Mouse (Mus musculus): Measurements from ENCODE around the gene Zfp950. TPM values are rescaled to one million over a fixed set of nuclear protein-coding genes. Genes with fewer than 3 reads are reported as not detected.
A peak's percentile ranks its signal among the peaks of the same experiment; 100 is the strongest.
"Not testable (repeated sequence)": the region's sequence is repeated elsewhere in the genome, so short reads cannot be mapped to it uniquely, and the experiment has no call there.

The Zfp950 gene
- 10 to 100 TPM; 36.5 to 42.5 TPM for total RNA-seq (2021)
- long read RNA-seq, experiment 1, full-length matches to known transcripts = 10 of 18 reads
- long read RNA-seq, experiment 1, partial matches to known transcripts = 0 of 18 reads
- long read RNA-seq, experiment 1, other reads (novel, unspliced or antisense) = 8 of 18 reads
- long read RNA-seq, experiment 2, full-length matches to known transcripts = 10 of 21 reads
- long read RNA-seq, experiment 2, partial matches to known transcripts = 1 of 21 reads
- long read RNA-seq, experiment 2, other reads (novel, unspliced or antisense) = 10 of 21 reads

DNA sequence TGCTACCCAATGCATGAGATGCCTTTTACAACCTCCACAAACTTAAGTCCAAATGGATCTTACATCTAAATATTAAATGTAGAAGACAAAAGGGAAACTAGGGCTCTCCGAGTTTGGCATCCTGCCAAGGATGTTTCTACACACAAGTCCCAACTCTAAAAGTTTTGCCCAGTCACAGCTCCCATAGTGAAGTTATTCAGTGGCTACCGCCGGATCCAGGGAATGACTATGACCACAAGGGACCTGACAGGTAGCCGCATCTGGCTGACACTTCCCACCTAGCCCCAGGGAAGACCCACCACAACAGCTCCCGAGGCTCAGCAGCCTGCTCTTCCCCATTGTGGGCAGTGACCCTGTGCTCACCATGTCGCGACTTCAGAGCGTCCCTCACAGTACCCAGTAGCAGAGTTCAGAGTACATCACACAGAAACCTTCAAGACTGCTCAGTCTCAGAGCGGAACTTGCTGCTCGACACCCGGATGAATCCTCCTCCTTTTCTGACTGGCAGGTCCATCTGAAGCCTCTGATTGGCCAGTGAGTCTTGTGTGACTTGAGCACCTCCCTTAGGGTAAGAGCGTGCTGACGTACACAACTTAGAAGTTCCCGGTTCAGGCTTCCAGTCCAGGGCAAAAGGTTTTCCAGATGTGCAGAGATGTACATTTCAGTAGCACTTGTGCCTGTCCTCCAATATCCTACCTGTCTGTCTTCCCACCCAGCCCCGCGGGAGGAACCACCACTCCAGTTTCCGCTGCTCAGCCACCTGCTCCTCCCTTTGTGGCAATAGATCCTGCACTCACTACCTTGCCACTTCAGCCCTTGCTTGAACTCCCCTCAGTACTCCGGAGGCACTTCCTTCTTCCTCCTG lies at the start of gene Zfp950:
Gene Zfp950 (minus strand): TSS at position 499 of the 865 bp plus-strand sequence.
- no peak for TF ChIP-seq CTCF (IDR thresholded peaks at IDR 0.05)
- Histone ChIP-seq H3K27ac (peak within 1 kb of the TSS; percentile 66), H3K4me3 (peak within 1 kb of the TSS; percentile 67)
- intact Hi-C loops (cut with DNase I) = loop anchor here (5.0 kb wide), 1 partner anchor 62 kb away; no protein-coding TSS in a partner anchor
- peak; percentile 70 to 83 for DNase-seq (ENCODE audit: extremely low spot score in 1 of 2, low spot score in 2 of 2)

DNA sequence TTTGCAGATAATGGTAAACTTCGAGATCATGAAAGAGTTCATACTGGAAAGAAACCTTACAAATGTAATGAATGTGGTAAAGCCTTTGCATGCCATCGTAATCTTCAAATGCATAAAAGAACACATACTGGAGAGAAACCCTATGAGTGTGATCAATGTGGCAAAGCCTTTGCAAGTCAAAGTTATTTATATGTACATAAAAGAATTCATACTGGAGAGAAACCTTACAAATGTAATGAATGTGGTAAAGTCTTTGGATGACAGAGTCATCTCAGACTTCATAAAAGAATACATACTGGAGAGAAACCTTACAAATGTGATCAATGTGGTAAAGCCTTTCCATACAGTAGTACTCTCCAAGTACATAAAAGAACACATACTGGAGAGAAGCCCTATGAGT lies 43.0 kb upstream of the Zfp950 start, which contains the start of gene Gm6020:
Gene Gm6020 (plus strand): TSS at position 301 of the 400 bp plus-strand sequence.
- intact Hi-C loops (cut with DNase I); DNase-seq (ENCODE audit: extremely low spot score in 1 of 2, low spot score in 2 of 2); H3K4me3 ChIP-seq; H3K27ac ChIP-seq: not testable (repeated sequence)

GRCm38 (mm10) chr19:61175756-61176324 lies 35.2 kb upstream of the Zfp950 start, which contains the start of gene Gm7102:
TSS of gene Gm7102 (minus strand) at chr19:61176309.
- no peak for TF ChIP-seq CTCF (IDR thresholded peaks at IDR 0.05)
- H3K4me3 ChIP-seq = no peak within 1 kb of the TSS
- no peak within 1 kb of the TSS for H3K27ac ChIP-seq
- intact Hi-C loops (cut with DNase I) = no loop called here
- no peak for DNase-seq (ENCODE audit: extremely low spot score in 1 of 2, low spot score in 2 of 2)

DNA sequence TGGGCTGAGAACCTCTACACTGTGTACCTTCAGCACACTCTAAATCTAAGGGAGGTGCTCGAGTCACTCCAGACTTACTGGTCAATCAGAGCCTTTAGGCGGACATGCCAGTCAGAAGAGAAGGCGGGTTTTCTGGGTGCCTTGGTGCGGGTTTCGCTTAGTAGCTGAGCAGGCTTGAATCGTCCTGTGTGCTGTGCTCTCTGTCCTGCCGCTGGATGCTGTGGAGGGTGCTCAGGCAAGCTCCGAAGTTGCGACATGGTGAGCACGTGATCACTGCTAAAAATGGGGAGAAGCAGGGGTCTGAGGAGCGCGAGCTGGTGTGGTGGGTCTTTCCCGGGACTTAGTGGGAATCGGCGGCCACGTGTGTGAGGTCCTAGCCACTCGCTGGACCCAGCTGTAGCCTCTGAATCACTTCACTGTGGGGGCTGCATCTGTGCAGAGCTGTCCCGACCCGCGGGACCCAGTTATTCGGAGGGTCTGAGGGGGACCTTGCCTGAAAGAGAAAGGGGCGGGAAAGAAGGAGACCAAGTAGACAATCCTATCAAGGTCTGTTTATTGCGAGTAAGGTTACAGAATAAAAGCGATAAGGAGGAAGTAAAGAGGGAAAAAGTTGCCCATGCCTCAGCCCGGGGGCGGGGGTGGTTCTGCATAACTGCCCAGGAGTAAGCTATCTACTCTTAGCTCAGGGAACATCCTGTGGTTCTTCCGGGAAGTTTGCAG lies 11.2 kb upstream of the Zfp950 start:
- intact Hi-C loops (cut with DNase I) = no loop called here
- DNase-seq (ENCODE audit: extremely low spot score in 1 of 2, low spot score in 2 of 2) = no peak
- no peak for TF ChIP-seq CTCF (IDR thresholded peaks at IDR 0.05)
- Histone ChIP-seq H3K4me3 (peak overlapping the region; percentile 39), H3K27ac (no peak overlapping the region)

DNA sequence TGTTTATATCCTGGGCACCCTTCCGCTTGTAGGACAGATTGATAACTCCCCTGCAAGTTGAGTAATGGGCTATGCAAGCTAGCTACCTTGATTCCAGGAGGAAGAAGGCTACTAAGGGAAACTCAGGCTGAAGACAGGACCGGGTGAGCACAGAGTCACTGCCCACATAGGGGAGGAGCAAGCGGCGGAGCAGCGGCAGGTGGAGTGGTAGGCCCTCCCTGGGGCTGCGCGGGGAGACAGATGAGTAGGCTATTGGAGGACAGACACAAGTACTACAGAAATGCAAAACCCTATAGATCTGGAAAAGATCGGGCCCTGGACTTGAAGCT lies 10.7 kb upstream of the Zfp950 start:
- DNase-seq (ENCODE audit: extremely low spot score in 1 of 2, low spot score in 2 of 2) = no peak
- intact Hi-C loops (cut with DNase I) = no loop called here
- Histone ChIP-seq H3K4me3 (peak overlapping the region; percentile 39), H3K27ac (no peak overlapping the region)
- TF ChIP-seq CTCF (IDR thresholded peaks at IDR 0.05) = no peak

- H3K27ac ChIP-seq = no peak overlapping the region; the same call in 1 of the 2 replicates
- intact Hi-C loops (cut with DNase I) = loop anchor here (5.0 kb wide), 1 partner anchor 61 kb away; no protein-coding TSS in a partner anchor
- DNase-seq (ENCODE audit: extremely low spot score in 1 of 2, low spot score in 2 of 2) = no peak
- TF ChIP-seq CTCF (IDR thresholded peaks at IDR 0.05) = no peak
- H3K4me3 ChIP-seq = peak overlapping the region; percentile 67
Observed at GRCm38 (mm10) chr19:61141299-61141698, 659 bp upstream of the Zfp950 start.

DNA sequence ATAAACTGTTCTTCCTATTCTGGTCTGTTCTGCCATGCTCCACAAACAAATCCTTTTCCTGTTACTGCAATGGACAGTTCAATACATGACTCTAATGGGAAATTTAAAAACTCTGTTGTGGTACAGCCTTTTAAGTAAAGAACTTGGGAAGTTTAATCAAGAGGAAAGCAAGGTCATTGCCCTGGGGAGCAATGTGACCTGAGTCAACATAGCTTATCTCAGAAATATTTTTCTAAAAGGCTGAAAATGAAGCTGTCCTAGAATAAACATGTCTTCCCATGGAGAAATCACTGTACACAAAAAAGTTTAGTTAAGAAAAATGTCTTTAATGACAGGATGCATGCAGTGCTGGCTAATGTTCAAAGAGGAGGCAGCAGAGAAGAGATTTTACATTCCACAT lies 2.0 kb downstream of the Zfp950 start:
- DNase-seq (ENCODE audit: extremely low spot score in 1 of 2, low spot score in 2 of 2) = no peak
- Histone ChIP-seq H3K4me3 (no peak overlapping the region), H3K27ac (no peak overlapping the region)
- intact Hi-C loops (cut with DNase I) = no loop called here
- no peak for TF ChIP-seq CTCF (IDR thresholded peaks at IDR 0.05)

DNA sequence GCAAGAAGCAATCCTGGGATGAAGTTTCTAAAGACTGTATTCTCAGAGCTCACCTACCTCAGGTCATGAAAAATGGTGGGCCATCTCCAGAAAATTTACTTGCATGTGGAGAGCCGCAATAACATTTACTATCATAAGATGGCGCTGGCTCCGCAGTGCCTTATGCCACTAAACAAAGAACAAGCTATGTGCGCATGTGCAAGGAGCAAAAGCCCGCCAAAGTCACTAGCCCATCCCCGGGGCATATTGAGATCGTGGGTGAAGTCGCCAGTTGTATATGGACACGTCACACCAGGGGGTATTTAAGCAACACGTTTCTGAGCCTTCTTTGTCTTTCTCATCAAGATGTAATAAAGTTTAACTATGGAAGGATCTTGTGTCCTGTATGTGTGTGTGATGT lies 9.5 kb downstream of the Zfp950 start:
- Histone ChIP-seq H3K4me3 (no peak overlapping the region), H3K27ac (no peak overlapping the region)
- intact Hi-C loops (cut with DNase I) = no loop called here
- TF ChIP-seq CTCF (IDR thresholded peaks at IDR 0.05) = no peak
- DNase-seq (ENCODE audit: extremely low spot score in 1 of 2, low spot score in 2 of 2) = no peak

DNA sequence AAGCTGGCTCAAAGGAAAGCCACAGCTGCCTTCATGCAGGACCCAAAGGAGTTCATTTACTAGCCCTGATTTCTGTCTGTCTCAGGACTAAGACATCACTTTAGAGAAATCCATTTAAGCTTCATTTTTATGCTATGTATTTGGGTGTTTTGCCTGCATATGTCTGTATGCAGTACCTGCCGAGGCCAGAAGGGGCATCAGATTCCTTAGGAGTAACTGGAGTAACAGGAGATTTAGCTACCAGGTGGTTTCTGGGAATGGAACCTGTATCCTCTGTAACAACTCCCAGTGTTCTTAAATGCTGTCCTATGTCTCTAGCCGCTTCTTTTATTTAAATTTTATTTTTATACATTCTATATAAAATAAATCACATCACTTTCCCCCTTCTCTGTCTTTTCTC lies 30.5 kb downstream of the Zfp950 start:
- no peak for DNase-seq (ENCODE audit: extremely low spot score in 1 of 2, low spot score in 2 of 2)
- intact Hi-C loops (cut with DNase I) = no loop called here
- TF ChIP-seq CTCF (IDR thresholded peaks at IDR 0.05) = peak; percentile 36
- no peak overlapping the region for H3K4me3 ChIP-seq
- H3K27ac ChIP-seq = no peak overlapping the region

- no peak for DNase-seq (ENCODE audit: extremely low spot score in 1 of 2, low spot score in 2 of 2)
- peak; percentile 77 for TF ChIP-seq CTCF (IDR thresholded peaks at IDR 0.05)
- no peak overlapping the region for H3K4me3 ChIP-seq
- intact Hi-C loops (cut with DNase I) = no loop called here
- H3K27ac ChIP-seq = no peak overlapping the region
Observed at GRCm38 (mm10) chr19:61097764-61098163, 42.9 kb downstream of the Zfp950 start.

DNA sequence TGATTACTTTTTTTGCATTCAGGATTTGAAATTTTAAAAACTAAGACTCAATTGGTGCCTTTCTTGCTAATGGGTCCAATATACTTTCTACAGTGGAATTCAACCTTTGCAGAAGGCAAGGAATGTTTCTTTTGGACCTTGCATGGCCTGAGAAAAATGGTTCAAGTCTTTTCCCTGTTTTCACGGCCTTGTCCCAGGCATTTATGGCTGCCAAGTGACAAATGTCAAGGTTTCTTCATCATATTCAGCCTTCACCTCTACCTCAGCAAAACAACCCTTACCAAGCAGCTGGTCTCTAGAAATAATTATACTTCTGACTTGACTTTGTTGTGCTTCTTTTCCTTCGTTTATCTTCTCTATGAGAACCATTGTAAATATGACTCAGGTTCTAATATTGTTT lies 43.9 kb downstream of the Zfp950 start:
- Histone ChIP-seq H3K27ac (no peak overlapping the region), H3K4me3 (no peak overlapping the region)
- no peak for DNase-seq (ENCODE audit: extremely low spot score in 1 of 2, low spot score in 2 of 2)
- TF ChIP-seq CTCF (IDR thresholded peaks at IDR 0.05) = no peak
- intact Hi-C loops (cut with DNase I) = no loop called here

All from left cerebral cortex, adult 2 months (tissue).